Mouse (Mus musculus): ENCODE measurements around the gene Mtx2. TPM values are rescaled to one million over a fixed set of nuclear protein-coding genes. Genes with fewer than 3 reads are reported as not detected.
A peak's percentile ranks its signal among the peaks of the same experiment; 100 is the strongest.

The Mtx2 gene
- polyA plus RNA-seq (2014; fragmentation: Nextera tagmentation; extraction: Ambion mirVana), result 117 and 120 TPM in 2 replicates

GRCm38 (mm10) chr2:74825730-74826430, at the start of gene Mtx2:
TSS of gene Mtx2 (plus strand) at chr2:74825803.
- peak within 1 kb of the TSS; percentile 73 for H3K9ac ChIP-seq (replicated peaks; ENCODE audit: low read depth, low read length)
- peak within 1 kb of the TSS; percentile 66 for H3K27ac ChIP-seq (ENCODE audit: low read length)
- ATAC-seq (ENCODE audit: insufficient number of reproducible peaks, insufficient read depth, low FRiP score, low read depth), result peak; percentile 94
- no peaks in the 10 kb centered on the region for H3K9me3 ChIP-seq (ENCODE audit: control insufficient read depth, low read depth, low read length)
- peak within 1 kb of the TSS; percentile 58 for H3K4me2 ChIP-seq (replicated peaks; ENCODE audit: low read depth, low read length)
- H3K36me3 ChIP-seq (ENCODE audit: control insufficient read depth, insufficient read depth, low read length), result no peaks in the 10 kb centered on the region
- H3K27me3 ChIP-seq (ENCODE audit: control insufficient read depth, insufficient read depth, low read length), result no peaks in the 10 kb centered on the region
- H3K4me3 ChIP-seq (ENCODE audit: low read depth, low read length), result peak within 1 kb of the TSS; percentile 74
- under 1% methylated on average over 74 of the region's 74 CpGs for WGBS
- no peaks in the 10 kb centered on the region for H3K4me1 ChIP-seq (ENCODE audit: control insufficient read depth, insufficient read depth, low read length)

GRCm38 (mm10) chr2:74777536-74778275, 47.9 kb upstream of the Mtx2 start:
- no peak overlapping the region for H3K4me2 ChIP-seq (replicated peaks; ENCODE audit: low read depth, low read length)
- no peak for ATAC-seq (ENCODE audit: insufficient number of reproducible peaks, insufficient read depth, low FRiP score, low read depth)
- no peak overlapping the region for H3K4me3 ChIP-seq (ENCODE audit: low read depth, low read length)
- H3K9me3 ChIP-seq (ENCODE audit: control insufficient read depth, low read depth, low read length), result no peaks in the 10 kb centered on the region
- no peak overlapping the region for H3K27ac ChIP-seq (ENCODE audit: low read length)
- H3K36me3 ChIP-seq (ENCODE audit: control insufficient read depth, insufficient read depth, low read length), result no peaks in the 10 kb centered on the region
- H3K9ac ChIP-seq (replicated peaks; ENCODE audit: low read depth, low read length), result no peak overlapping the region
- WGBS, result 67% methylated on average over 13 of the region's 13 CpGs
- H3K4me1 ChIP-seq (ENCODE audit: control insufficient read depth, insufficient read depth, low read length), result no peaks in the 10 kb centered on the region
- H3K27me3 ChIP-seq (ENCODE audit: control insufficient read depth, insufficient read depth, low read length), result no peaks in the 10 kb centered on the region

GRCm38 (mm10) chr2:74781386-74781785, 44.2 kb upstream of the Mtx2 start:
- Histone ChIP-seq H3K27me3 (ENCODE audit: control insufficient read depth, insufficient read depth, low read length) (no peaks in the 10 kb centered on the region), H3K4me2 (replicated peaks; ENCODE audit: low read depth, low read length) (no peak overlapping the region), H3K4me3 (ENCODE audit: low read depth, low read length) (no peak overlapping the region), H3K36me3 (ENCODE audit: control insufficient read depth, insufficient read depth, low read length) (no peaks in the 10 kb centered on the region), H3K9ac (replicated peaks; ENCODE audit: low read depth, low read length) (no peak overlapping the region), H3K9me3 (ENCODE audit: control insufficient read depth, low read depth, low read length) (no peaks in the 10 kb centered on the region), H3K4me1 (ENCODE audit: control insufficient read depth, insufficient read depth, low read length) (no peaks in the 10 kb centered on the region), H3K27ac (ENCODE audit: low read length) (no peak overlapping the region)
- no peak for ATAC-seq (ENCODE audit: insufficient number of reproducible peaks, insufficient read depth, low FRiP score, low read depth)
- 86% methylated on average over 5 of the region's 5 CpGs for WGBS

- Histone ChIP-seq H3K4me3 (ENCODE audit: low read depth, low read length) (no peak overlapping the region), H3K27ac (ENCODE audit: low read length) (no peak overlapping the region), H3K4me1 (ENCODE audit: control insufficient read depth, insufficient read depth, low read length) (no peaks in the 10 kb centered on the region), H3K36me3 (ENCODE audit: control insufficient read depth, insufficient read depth, low read length) (no peaks in the 10 kb centered on the region), H3K9ac (replicated peaks; ENCODE audit: low read depth, low read length) (no peak overlapping the region), H3K27me3 (ENCODE audit: control insufficient read depth, insufficient read depth, low read length) (no peaks in the 10 kb centered on the region), H3K4me2 (replicated peaks; ENCODE audit: low read depth, low read length) (no peak overlapping the region), H3K9me3 (ENCODE audit: control insufficient read depth, low read depth, low read length) (no peaks in the 10 kb centered on the region)
- no peak for ATAC-seq (ENCODE audit: insufficient number of reproducible peaks, insufficient read depth, low FRiP score, low read depth)
- WGBS, result 36% methylated on average over 7 of the region's 7 CpGs
Measured at GRCm38 (mm10) chr2:74795531-74795930, 30.1 kb upstream of the Mtx2 start.

GRCm38 (mm10) chr2:74808431-74808830, 17.2 kb upstream of the Mtx2 start:
- Histone ChIP-seq H3K27me3 (ENCODE audit: control insufficient read depth, insufficient read depth, low read length) (no peaks in the 10 kb centered on the region), H3K4me2 (replicated peaks; ENCODE audit: low read depth, low read length) (no peak overlapping the region), H3K9ac (replicated peaks; ENCODE audit: low read depth, low read length) (no peak overlapping the region), H3K27ac (ENCODE audit: low read length) (no peak overlapping the region), H3K9me3 (ENCODE audit: control insufficient read depth, low read depth, low read length) (no peaks in the 10 kb centered on the region), H3K4me3 (ENCODE audit: low read depth, low read length) (no peak overlapping the region), H3K36me3 (ENCODE audit: control insufficient read depth, insufficient read depth, low read length) (no peaks in the 10 kb centered on the region), H3K4me1 (ENCODE audit: control insufficient read depth, insufficient read depth, low read length) (no peaks in the 10 kb centered on the region)
- WGBS, result 66% methylated on average over 5 of the region's 5 CpGs
- no peak for ATAC-seq (ENCODE audit: insufficient number of reproducible peaks, insufficient read depth, low FRiP score, low read depth)

- Histone ChIP-seq H3K27ac (ENCODE audit: low read length) (no peak overlapping the region), H3K27me3 (ENCODE audit: control insufficient read depth, insufficient read depth, low read length) (no peaks in the 10 kb centered on the region), H3K4me3 (ENCODE audit: low read depth, low read length) (no peak overlapping the region), H3K4me2 (replicated peaks; ENCODE audit: low read depth, low read length) (no peak overlapping the region), H3K4me1 (ENCODE audit: control insufficient read depth, insufficient read depth, low read length) (no peaks in the 10 kb centered on the region), H3K36me3 (ENCODE audit: control insufficient read depth, insufficient read depth, low read length) (no peaks in the 10 kb centered on the region), H3K9me3 (ENCODE audit: control insufficient read depth, low read depth, low read length) (no peaks in the 10 kb centered on the region), H3K9ac (replicated peaks; ENCODE audit: low read depth, low read length) (no peak overlapping the region)
- WGBS, result 82% methylated on average over 5 of the region's 5 CpGs
- ATAC-seq (ENCODE audit: insufficient number of reproducible peaks, insufficient read depth, low FRiP score, low read depth), result no peak
Measured at GRCm38 (mm10) chr2:74822654-74823053, 2.9 kb upstream of the Mtx2 start.

GRCm38 (mm10) chr2:74825371-74825729, 253 bp upstream of the Mtx2 start:
- no peak for ATAC-seq (ENCODE audit: insufficient number of reproducible peaks, insufficient read depth, low FRiP score, low read depth)
- Histone ChIP-seq H3K4me2 (replicated peaks; ENCODE audit: low read depth, low read length) (peak overlapping the region; percentile 58), H3K27me3 (ENCODE audit: control insufficient read depth, insufficient read depth, low read length) (no peaks in the 10 kb centered on the region), H3K27ac (ENCODE audit: low read length) (peak overlapping the region; percentile 66), H3K36me3 (ENCODE audit: control insufficient read depth, insufficient read depth, low read length) (no peaks in the 10 kb centered on the region), H3K9ac (replicated peaks; ENCODE audit: low read depth, low read length) (peak overlapping the region; percentile 73), H3K4me1 (ENCODE audit: control insufficient read depth, insufficient read depth, low read length) (no peaks in the 10 kb centered on the region), H3K9me3 (ENCODE audit: control insufficient read depth, low read depth, low read length) (no peaks in the 10 kb centered on the region), H3K4me3 (ENCODE audit: low read depth, low read length) (peak overlapping the region; percentile 74)
- 71% methylated on average over 3 of the region's 3 CpGs for WGBS

- H3K4me1 ChIP-seq (ENCODE audit: control insufficient read depth, insufficient read depth, low read length), result no peaks in the 10 kb centered on the region
- H3K36me3 ChIP-seq (ENCODE audit: control insufficient read depth, insufficient read depth, low read length), result no peaks in the 10 kb centered on the region
- H3K4me2 ChIP-seq (replicated peaks; ENCODE audit: low read depth, low read length), result no peak overlapping the region
- no peak overlapping the region for H3K9ac ChIP-seq (replicated peaks; ENCODE audit: low read depth, low read length)
- no peak for ATAC-seq (ENCODE audit: insufficient number of reproducible peaks, insufficient read depth, low FRiP score, low read depth)
- no peak overlapping the region for H3K4me3 ChIP-seq (ENCODE audit: low read depth, low read length)
- H3K9me3 ChIP-seq (ENCODE audit: control insufficient read depth, low read depth, low read length), result no peaks in the 10 kb centered on the region
- H3K27ac ChIP-seq (ENCODE audit: low read length), result no peak overlapping the region
- 81% methylated on average over 5 of the region's 5 CpGs for WGBS
- no peaks in the 10 kb centered on the region for H3K27me3 ChIP-seq (ENCODE audit: control insufficient read depth, insufficient read depth, low read length)
Measured at GRCm38 (mm10) chr2:74846992-74847391, 21.4 kb downstream of the Mtx2 start.

Data from stomach, embryonic 14.5 days (tissue).